Mouse (Mus musculus) heart, adult 2 months (tissue): ENCODE data around the gene Fam53b. TPM values are rescaled to one million over a fixed set of nuclear protein-coding genes. Genes with fewer than 3 reads are reported as not detected.

Experiments used
- DNase-seq, 2 experiments: peaks; one replicate each; pipeline ENCODE4 v3.0.0; 2021
- H3K27ac ChIP-seq: fragments of 200-600 bp; 2 replicates; pipeline ENCODE4 v1.8.1; 2022
- H3K27me3 ChIP-seq: fragments of 200-500 bp; 2 replicates; pipeline ENCODE4 v1.6.1; 2012; ENCODE audit warnings: mild to moderate bottlenecking, low read length, inconsistent platforms, mixed read lengths; ENCODE audit not compliant: control insufficient read depth, insufficient read depth
- H3K36me3 ChIP-seq: fragments of 200-500 bp; 2 replicates; pipeline ENCODE4 v1.6.1; 2012; ENCODE audit warnings: low read length, inconsistent platforms; ENCODE audit not compliant: control insufficient read depth, insufficient read depth
- H3K4me1 ChIP-seq: fragments of 200-500 bp; 2 replicates; pipeline ENCODE4 v1.6.1; 2011; ENCODE audit warnings: low read length; ENCODE audit not compliant: control insufficient read depth, insufficient read depth
- H3K4me3 ChIP-seq: fragments of 200-600 bp; 2 replicates; pipeline ENCODE4 v1.8.1; 2022
- H3K79me2 ChIP-seq: fragments of 200-500 bp; replicated peaks from 2 replicates; pipeline ENCODE4 v1.6.1; 2012; ENCODE audit warnings: mild to moderate bottlenecking, inconsistent platforms, low read length, moderate library complexity, mixed read lengths; ENCODE audit not compliant: control insufficient read depth, insufficient read depth
- H3K9ac ChIP-seq: fragments of 200-500 bp; 2 replicates; pipeline ENCODE4 v1.6.1; 2012; ENCODE audit warnings: low read depth, mild to moderate bottlenecking, control low read depth, inconsistent platforms, low read length, mixed read lengths
- CTCF ChIP-seq: fragments of 200-600 bp; IDR thresholded peaks from 2 replicates; pipeline ENCODE4 v1.8.1; 2022; ENCODE audit warnings: antibody characterized with exemption, mild to moderate bottlenecking, moderate library complexity
- EP300 ChIP-seq: fragments of 200-500 bp; IDR thresholded peaks from 2 replicates; pipeline ENCODE4 v1.6.1; 2011; ENCODE audit warnings: low read depth, low read length, control low read depth; ENCODE audit not compliant: insufficient read depth
- POLR2A ChIP-seq: fragments of 200-500 bp; IDR thresholded peaks from 2 replicates; pipeline ENCODE4 v1.6.1; 2011; ENCODE audit warnings: mild to moderate bottlenecking, low read depth, low read length, control low read depth; ENCODE audit not compliant: insufficient read depth
- WGBS: fragments of 180-500 bp; shearing (Covaris S2); methylation state at CpG from one replicate; pipeline ENCODE4 v1.1.7; 2018; 5-methylcytosine and 5-hydroxymethylcytosine counted together
- intact Hi-C: fragments of 180-260 bp; cut with DNase I; formaldehyde crosslinking; loops from one replicate; pipeline ENCODE4 v1.15.1; 2025
- polyA plus RNA-seq: library from polyadenylated mRNA; depleted of rRNA; stranded (reverse); fragments of >200 nt; gene quantifications from 2 replicates; pipeline ENCODE4 v1.2.3, GENCODE M21; 2012
- total RNA-seq, 2 experiments: library from RNA; stranded (reverse); gene quantifications; 2 replicates each; pipeline ENCODE4 v1.2.3; 2021

Gene Fam53b
- total and polyA plus RNA-seq, 3 experiments, result 22.0 to 26.9 (median 22.5) TPM

GRCm38 (mm10) chr7:132689722-132690121, 124.0 kb downstream of the Fam53b start:
- Histone ChIP-seq H3K36me3 (no peaks in the 10 kb centered on the region), H3K4me3 (no peak overlapping the region), H3K9ac (no peak overlapping the region), H3K27me3 (no peaks in the 10 kb centered on the region), H3K27ac (peak overlapping the region; percentile 20; the same call in 1 of the 2 replicates), H3K79me2 (no peaks in the 10 kb centered on the region), H3K4me1 (peaks cover 25% of the 10 kb centered on the region)
- no peak for DNase-seq
- intact Hi-C loops, result no loop called here
- WGBS, result 49% methylated on average over 5 of the region's 5 CpGs
- TF ChIP-seq CTCF (no peak), POLR2A (no peak), EP300 (no peak)

GRCm38 (mm10) chr7:132688721-132689120, 125.0 kb downstream of the Fam53b start:
- no peak overlapping the region for H3K9ac ChIP-seq
- no peaks in the 10 kb centered on the region for H3K27me3 ChIP-seq
- peaks cover 25% of the 10 kb centered on the region for H3K4me1 ChIP-seq
- TF ChIP-seq EP300, result no peak
- TF ChIP-seq POLR2A, result no peak
- TF ChIP-seq CTCF, result no peak
- H3K27ac ChIP-seq, result peak overlapping the region; percentile 34
- WGBS, result 34% methylated on average over 5 of the region's 5 CpGs
- H3K4me3 ChIP-seq, result no peak overlapping the region
- no peaks in the 10 kb centered on the region for H3K79me2 ChIP-seq
- H3K36me3 ChIP-seq, result no peaks in the 10 kb centered on the region
- DNase-seq, result peak in 1 of 2 experiments; percentile 51
- intact Hi-C loops, result no loop called here

GRCm38 (mm10) chr7:132687897-132688296, 125.8 kb downstream of the Fam53b start:
- peaks cover 25% of the 10 kb centered on the region for H3K4me1 ChIP-seq
- WGBS, result 35% methylated on average over 2 of the region's 2 CpGs
- no peak for TF ChIP-seq CTCF
- TF ChIP-seq POLR2A, result no peak
- TF ChIP-seq EP300, result 0 out of 2 replicates have a peak, but pooled peaks have one; percentile 10
- H3K79me2 ChIP-seq, result no peaks in the 10 kb centered on the region
- H3K36me3 ChIP-seq, result no peaks in the 10 kb centered on the region
- no peak overlapping the region for H3K9ac ChIP-seq
- intact Hi-C loops, result no loop called here
- no peak overlapping the region for H3K4me3 ChIP-seq
- DNase-seq, result no peak
- peak overlapping the region; percentile 34 for H3K27ac ChIP-seq
- no peaks in the 10 kb centered on the region for H3K27me3 ChIP-seq

- H3K4me1 ChIP-seq, result peaks cover 28% of the 10 kb centered on the region
- TF ChIP-seq CTCF (no peak), EP300 (no peak), POLR2A (no peak)
- WGBS, result 72% methylated on average over 3 of the region's 3 CpGs
Observed at GRCm38 (mm10) chr7:132686515-132686914, 127.2 kb downstream of the Fam53b start.

GRCm38 (mm10) chr7:132683923-132684322, 129.8 kb downstream of the Fam53b start:
- Histone ChIP-seq H3K4me3 (no peak overlapping the region), H3K36me3 (no peaks in the 10 kb centered on the region), H3K9ac (no peak overlapping the region), H3K4me1 (peaks cover 24% of the 10 kb centered on the region), H3K27ac (peak overlapping the region; percentile 54; the same call in 1 of the 2 replicates), H3K27me3 (no peaks in the 10 kb centered on the region), H3K79me2 (no peaks in the 10 kb centered on the region)
- TF ChIP-seq EP300, result 0 out of 2 replicates have a peak, but pooled peaks have one; percentile 19
- no peak for TF ChIP-seq POLR2A
- TF ChIP-seq CTCF, result no peak
- WGBS, result 63% methylated on average over 4 of the region's 4 CpGs
- DNase-seq, result peak in 1 of 2 experiments; percentile 70
- intact Hi-C loops, result no loop called here

More at GRCm38 (mm10) chr7:132686515-132686914, 127.2 kb downstream of the Fam53b start:
- Histone ChIP-seq H3K27ac (no peak overlapping the region), H3K79me2 (no peaks in the 10 kb centered on the region), H3K4me3 (no peak overlapping the region), H3K9ac (no peak overlapping the region), H3K27me3 (no peaks in the 10 kb centered on the region), H3K36me3 (no peaks in the 10 kb centered on the region)
- DNase-seq, result no peak
- intact Hi-C loops, result no loop called here

GRCm38 (mm10) chr7:132682901-132683300, 130.8 kb downstream of the Fam53b start:
- intact Hi-C loops, result no loop called here
- Histone ChIP-seq H3K4me3 (no peak overlapping the region), H3K79me2 (no peaks in the 10 kb centered on the region), H3K27ac (peak overlapping the region; percentile 54; the same call in 1 of the 2 replicates), H3K9ac (no peak overlapping the region), H3K36me3 (no peaks in the 10 kb centered on the region), H3K4me1 (peaks cover 18% of the 10 kb centered on the region), H3K27me3 (no peaks in the 10 kb centered on the region)
- DNase-seq, result no peak
- TF ChIP-seq EP300 (no peak), POLR2A (no peak), CTCF (no peak)
- 77% methylated on average over 3 of the region's 3 CpGs for WGBS
